Mouse (Mus musculus): ENCODE results near the gene Pex26.

DNA sequence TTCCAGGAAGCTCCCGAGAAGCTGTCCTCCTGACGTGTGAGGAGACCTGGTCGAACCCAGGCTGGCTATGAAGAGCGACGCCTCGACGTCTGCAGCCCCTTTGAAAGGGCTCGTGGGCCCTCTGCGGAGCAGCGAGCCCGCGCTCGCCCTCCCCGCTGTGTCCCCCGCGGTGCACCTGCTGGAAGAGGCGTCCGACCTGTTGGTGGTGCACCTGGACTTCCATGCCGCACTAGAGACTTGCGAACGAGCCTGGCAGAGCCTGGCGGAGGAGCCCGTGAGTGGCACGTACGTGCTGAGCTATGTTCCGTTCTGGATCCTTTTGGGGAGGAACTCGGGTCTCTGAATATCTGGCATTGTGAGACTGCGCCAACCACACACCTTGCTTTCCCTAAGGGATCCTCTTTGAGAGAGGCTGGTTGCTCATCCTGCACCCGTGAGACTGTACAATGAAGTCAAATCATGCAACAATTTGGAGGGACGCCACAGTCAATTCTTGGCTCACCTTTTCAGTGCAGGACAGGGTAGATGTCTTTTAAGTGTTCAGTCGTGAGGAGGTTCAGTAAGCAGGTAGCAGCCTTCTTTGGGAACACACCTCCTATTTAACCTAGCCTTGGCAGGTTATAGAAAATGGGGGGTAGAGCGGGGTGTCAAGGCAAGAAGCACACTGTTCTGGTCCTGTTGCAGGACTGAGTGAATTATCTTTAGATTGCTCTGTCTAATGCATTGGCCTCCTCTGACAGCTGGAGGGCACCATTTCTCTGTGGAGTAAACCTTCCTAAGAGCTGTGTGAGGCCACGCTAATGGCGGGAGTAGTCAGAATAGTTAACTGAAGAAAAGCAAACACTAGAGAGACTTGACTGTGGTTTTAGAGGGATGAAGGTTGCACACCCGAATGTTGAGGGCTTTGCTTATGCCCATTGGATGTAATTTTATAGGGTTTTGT, 1.0 kb downstream of the Pex26 start:
- peak; percentile 34 for TF ChIP-seq CTCF (IDR thresholded peaks at IDR 0.05; ENCODE audit: control insufficient read depth, insufficient read depth, insufficient read length)
- no peak for TF ChIP-seq MAX (IDR thresholded peaks at IDR 0.05)
- TF ChIP-seq USF1 (IDR thresholded peaks at IDR 0.05; ENCODE audit: low read depth), result no peak
- no peak for TF ChIP-seq MYOG (IDR thresholded peaks at IDR 0.05; ENCODE audit: control insufficient read depth, extremely low read depth, insufficient read length)
- no peak for TF ChIP-seq CEBPB (IDR thresholded peaks at IDR 0.05; ENCODE audit: low read depth)
- TF ChIP-seq MYOD1 (IDR thresholded peaks at IDR 0.05; ENCODE audit: control insufficient read depth, insufficient read length, low read depth), result no peak

All from C2C12 (cell line).